Mouse (Mus musculus): Measurements from ENCODE around the gene Cav1.
A peak's percentile ranks its signal among the peaks of the same experiment; 100 is the strongest.

Gene Cav1

DNA sequence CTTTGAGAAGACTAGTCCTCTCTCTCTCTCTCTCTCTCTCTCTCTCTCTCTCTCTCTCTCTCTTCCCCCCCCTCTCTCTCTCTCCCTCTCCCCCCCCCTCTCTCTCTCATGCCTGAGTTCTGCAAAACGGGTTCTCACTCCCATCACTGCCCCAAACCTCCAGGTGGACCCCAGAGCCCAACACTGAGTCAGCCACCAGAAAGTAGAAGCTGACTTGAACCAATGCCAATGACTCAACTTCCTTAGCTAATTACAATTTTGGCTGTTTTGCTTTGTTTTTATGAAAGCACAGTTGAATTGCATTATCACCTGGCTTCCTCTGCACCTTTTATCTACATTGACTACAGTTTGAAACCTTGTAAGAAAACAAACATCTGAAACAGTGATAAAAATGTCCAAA lies 11.8 kb downstream of the Cav1 start:
- DNase-seq (ENCODE audit: low spot score), result no peak

DNA sequence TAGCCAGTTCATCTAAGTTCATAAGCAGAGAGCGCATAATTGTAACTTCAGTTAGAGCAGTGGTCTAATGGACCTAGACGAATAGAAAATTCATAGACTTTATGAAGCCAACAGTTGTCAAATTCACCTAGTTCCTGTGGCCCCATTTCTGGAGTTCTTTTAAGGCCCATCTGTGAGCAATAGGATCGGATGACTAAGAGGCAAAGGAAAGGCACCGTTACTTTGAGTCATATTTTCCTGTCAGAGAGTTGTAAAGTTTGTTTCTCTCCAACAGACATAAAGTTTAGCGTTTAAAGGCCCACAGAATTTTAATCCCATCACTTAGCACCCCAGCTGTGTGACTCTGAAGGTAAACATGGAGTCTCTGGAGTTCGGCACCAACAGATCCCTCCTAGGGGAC lies 15.8 kb downstream of the Cav1 start:
- no peak for DNase-seq (ENCODE audit: low spot score)

DNA sequence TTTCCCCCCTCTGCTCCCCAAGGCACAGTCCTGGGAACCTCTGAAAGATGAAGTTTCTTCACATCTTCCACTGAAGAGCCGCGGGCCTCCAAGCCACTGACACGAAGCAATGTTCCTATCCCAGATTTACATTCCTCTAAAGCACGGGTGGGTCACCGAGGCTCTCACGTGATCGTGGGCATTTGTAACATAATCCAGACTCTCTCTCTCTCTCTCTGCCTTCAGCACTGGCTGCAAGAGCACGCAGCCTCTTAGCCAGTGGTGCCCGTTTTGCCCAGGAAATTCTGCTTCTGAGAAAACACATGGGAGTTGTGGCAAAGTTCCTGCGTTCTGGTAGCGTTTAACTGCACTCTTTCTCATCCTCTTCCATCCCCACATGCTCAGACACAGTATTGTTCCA lies 21.1 kb downstream of the Cav1 start:
- no peak for DNase-seq (ENCODE audit: low spot score)

DNA sequence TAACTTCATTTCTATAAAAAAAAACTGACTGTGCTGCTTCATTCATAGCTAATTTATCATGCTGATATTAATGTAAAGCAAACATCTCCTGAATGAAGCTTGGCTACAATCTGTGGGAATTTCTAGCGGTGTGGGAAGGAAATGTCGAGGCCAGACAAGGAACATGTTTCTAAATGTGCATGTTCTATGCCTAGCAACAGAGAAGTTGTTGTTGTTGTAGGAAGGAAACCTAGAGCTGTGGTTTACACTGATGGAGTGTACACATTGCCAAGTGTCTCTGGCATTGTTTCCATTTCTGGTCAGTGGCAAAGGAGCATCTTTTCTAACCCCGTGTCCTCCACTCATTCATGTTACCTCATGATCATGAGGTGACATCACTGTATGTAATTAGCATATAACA lies 23.7 kb downstream of the Cav1 start:
- DNase-seq (ENCODE audit: low spot score), result no peak

DNA sequence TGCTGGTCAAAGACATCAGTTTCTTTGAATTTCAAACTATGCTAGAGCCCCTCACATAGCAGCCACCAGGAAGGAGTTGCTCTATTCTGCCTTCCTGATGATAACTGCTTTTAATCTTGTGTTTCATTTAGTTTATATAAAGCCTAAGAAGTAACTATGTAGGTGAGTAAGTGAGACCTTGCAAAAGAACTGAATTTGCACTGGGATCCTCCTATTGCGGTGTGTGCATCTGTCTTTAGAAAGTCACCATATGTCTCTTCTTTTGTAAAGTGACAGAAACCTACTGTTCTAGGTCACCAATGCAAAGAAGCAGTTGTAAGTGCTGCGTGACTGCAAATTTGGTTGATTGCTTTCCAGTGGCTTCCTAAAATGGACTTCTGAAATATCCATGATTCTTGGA lies 31.6 kb downstream of the Cav1 start:
- no peak for DNase-seq (ENCODE audit: low spot score)

DNA sequence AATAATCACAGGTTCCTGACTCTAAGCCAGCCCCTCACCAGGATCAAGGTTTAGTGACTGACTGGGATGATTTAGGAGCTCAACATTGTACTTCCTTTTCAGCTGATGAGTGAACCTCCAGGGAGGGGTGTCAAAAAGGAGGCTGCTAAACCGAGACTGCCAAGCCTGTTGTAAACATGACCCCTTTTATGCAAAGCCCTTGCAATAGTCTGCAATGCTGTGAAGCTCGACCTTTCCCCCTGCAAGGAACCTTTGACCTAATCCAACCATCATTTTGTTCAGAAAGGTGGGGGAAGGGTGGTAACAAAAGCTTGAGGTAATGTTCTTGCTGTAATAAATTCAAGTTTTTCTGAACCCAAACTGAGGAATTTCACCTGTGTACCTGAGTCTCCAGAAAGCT lies 34.3 kb downstream of the Cav1 start:
- peak; percentile 21 for DNase-seq (ENCODE audit: low spot score)

DNA sequence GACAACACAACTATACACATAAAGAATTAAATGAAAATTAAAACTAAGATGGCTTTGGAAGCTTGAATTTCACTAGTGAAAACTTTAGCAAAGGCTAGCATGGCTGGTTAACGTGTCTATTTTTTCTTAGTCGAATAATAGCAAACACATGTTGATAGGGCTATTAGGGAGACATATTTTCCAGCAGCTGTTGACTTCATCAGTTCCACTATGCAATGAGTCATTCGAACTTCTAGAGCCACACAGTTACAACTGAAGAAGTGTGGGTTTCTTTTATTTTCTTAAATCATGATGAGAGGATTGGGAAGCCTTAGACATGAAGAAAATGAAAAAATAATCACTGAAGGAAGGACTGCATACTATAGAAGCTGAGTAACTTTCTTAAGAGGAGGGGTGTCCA lies 41.9 kb downstream of the Cav1 start:
- no peak for DNase-seq (ENCODE audit: low spot score)

DNA sequence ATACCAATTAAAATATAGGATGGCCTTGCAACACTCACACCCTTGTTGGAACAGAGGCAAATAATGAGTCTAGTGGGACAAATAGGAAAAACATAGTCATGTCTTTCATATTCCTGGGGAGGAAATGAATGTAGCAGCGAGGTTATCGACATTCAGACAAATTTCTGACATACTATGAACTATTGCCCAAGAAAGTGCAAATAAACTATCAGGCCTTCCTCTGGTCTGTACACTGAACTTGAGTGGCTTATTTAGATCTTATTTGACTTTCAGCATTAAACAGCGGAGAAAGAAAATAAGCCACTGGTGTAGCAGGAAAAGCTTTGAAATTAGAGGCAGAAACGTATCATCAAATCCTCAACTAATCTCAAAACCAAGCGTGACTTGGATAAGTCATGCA lies 44.7 kb downstream of the Cav1 start:
- DNase-seq (ENCODE audit: low spot score), result no peak

DNA sequence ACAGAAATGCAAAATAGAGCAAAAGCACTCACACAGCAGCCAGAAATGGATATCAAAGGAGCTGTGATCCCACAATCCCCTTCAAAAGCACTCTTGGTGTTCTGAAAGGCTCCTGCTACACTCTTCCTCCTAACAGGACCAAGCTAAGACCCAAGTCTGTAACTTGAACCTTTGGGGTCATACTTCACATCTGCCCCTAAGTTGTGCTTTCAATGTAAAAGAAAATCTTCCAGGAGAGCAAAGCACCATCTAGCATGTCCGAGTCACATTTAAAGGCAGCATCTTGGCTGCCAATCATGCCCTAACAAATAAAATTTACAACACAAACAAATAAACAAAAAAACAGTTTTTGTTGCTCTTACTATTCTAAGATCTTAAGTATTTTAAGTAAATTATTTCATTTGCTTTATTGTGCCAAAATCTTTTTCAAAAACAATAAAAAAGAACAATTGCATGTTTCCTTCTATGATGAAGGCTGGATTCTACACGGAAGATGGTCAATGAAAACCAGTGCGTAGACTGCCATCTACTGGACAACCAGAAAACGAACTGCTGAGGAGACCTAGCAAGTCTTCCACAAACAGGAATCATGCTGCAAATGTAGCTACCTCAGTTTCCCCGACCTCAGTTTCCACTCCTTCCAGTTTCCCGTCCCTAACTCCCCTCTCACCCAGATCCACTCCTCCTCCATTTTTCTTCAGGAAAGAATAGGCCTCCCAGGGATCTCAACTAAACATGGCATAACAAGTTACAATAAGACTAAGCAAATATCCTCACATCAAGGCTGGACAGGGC lies 53.0 kb downstream of the Cav1 start:
- peak; percentile 86 for DNase-seq (ENCODE audit: low spot score)

DNA sequence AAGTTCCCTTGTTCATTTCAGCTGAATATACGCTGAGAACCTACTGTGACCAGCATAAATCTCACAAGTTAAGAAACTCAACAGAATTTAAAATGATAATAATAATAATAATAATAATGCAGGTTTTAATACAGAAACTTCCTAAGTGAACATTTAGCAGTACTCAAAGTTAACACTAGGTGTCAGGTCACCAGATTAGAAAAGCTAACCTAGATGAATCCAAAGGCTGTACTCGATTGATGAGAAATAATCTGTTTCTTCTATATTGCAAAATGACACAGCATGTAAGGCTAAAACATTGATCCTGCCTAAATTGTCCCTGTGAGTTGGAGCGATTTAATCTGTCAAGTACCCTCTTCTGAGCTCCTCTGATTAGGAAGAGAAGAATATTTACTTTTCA lies 56.6 kb downstream of the Cav1 start:
- peak; percentile 73 for DNase-seq (ENCODE audit: low spot score)

DNA sequence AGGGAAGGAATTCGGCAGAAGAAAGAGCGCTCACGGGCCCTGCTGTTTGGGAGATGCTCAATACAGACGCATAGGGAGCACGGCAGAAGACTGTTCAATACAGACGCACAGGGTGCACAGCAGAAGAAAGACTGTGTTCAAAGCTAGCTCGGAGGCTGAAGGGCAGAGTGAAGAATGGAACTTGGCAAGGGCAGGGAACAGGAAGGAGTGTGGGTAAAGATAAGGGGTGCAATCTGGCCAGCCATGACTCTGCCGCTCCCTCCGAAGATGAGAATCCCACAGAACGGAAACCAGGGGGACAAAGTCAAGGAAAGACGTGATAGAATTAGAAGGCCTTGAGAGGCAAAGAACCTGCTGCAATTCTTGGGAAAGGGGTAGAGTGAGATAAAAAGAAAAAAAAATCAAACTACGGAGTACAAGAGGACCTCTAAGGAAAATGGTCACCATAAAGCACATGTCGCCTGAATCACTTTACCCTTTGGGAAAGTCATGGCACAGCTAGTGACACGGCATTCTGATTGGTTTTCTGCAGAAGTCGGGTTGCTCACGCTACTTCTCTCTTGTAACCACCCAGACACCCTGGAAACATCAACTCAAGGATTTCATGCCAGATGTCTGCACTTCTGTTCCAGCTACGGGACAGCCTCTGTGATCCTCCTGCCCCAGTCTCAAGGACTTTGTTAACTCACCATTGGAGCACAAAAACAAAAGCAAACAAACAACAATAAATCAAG lies 57.5 kb downstream of the Cav1 start:
- DNase-seq (ENCODE audit: low spot score), result no peak

DNA sequence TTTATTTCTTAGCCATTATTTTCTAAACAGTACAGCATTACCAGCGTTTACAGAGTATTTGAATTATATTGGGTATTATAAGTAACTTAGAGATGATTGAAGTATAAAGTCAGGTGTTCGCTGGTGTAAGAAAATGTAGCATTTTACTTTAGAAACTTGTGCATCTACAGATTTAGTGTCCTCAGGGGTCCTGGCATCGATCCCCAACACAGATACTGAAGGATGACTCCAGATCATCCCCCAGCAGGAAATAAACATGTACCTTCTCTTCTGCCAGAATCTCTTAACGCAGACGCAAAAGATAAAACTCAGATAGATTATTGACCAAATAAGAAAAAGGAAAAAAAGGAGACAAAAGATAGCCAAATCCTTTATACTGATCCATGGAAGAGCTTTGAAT lies 68.2 kb downstream of the Cav1 start:
- DNase-seq (ENCODE audit: low spot score), result no peak

DNA sequence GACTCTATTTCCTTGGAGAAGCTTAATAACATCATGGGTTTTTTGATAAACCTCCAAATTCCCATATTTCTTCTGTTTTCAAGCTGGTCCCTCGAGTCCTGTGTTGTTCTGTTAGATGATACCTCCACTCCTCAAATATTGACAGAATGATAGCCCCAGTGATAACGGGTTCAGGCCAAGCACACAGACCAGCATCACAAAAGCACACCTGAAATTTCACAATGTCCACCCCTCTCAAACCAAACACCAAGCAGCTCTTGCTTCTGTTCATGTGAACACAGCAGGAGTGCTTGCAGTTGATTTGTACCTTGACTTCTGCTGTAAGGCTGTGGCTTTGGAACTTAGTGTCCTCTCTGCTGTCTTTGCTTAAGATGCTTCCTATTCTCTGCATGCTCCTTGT lies 71.2 kb downstream of the Cav1 start:
- DNase-seq (ENCODE audit: low spot score), result no peak

DNA sequence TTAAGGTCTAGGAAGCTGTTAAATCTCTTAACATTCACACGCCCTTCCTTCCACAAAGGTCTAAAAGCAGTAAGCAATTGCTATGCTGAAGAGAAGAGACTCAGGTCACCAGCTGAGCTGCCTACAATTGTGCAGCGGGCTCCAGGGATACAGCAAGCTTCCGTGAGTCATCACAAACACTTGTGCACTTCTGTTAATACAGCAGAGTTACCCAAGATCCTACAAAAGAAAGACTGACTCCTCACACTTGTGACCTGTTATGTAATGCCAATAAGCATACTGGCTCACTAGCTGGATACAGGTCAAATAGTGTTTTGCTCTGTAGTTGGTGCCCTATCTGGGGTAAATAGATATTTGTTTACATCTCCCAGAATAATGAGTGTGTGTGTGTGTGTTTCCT lies 74.0 kb downstream of the Cav1 start:
- DNase-seq (ENCODE audit: low spot score), result no peak

DNA sequence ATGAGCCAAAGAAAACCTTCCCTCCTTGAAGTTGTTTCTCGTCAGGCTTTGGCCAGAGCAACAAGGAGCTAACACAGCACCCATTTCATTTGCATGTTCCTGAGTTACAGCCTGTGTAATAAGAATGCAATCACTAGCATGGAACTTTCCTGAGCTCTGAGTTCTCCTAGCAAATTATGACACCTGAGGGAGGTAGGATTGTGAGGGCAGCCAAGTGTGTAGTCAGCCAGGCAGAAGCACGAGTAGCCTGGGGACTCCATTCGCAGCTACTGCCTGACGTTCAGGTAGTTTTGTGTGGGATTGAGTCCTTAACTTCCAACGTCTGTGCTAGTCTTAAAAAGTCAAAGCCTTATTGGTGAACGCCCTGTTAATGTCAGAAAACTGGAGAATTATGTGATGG lies 75.6 kb downstream of the Cav1 start:
- no peak for DNase-seq (ENCODE audit: low spot score)

DNA sequence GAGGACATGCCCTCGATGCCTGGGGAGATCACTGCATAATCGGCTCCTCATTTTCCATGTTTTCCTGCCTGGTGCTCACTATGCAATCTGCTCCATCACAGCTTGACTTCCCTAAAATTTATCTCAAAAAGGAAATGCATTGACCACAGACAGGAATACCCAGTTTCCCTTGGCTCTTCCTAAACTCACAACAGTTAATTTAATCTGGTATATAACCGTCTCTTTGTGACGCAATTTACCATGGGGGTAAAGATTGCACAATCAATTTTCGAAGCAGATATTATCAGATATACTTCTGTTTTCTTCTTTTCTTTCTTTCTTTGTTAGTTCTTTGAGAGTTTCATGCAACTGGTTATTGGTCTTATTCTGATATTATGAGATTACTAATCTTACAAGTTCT lies 79.4 kb downstream of the Cav1 start:
- no peak for DNase-seq (ENCODE audit: low spot score)

DNA sequence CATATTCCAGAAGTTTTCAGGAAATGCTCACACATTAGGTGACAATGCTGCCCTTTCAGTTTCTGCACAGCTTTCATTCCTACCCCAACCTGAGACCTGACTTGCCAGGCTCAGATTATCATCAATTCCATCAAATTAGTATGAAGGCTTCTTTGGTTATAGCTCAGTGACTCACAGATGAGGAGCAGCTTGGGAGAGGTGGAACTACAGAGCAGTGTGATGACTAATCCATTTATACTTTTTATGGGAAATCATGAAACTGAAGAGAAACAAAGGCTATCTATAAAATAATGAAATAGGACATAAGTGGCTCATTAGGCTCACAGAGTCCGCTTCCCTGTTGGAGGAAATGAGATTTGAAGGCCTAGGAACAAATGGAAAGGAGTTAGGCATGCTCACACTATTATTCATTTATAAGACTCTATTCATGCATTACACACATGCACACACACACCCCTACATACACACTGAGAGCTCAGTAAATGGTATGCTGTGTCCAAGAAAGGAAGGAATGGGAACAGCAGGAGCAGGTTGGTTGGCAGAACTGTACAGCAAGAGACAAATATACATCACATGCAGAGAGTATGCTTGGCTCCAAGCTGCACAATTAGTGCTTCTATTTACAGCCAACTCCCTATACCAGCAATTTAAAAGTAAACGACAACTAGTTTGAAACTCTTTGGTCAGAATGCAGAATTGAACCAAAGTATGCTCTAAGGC lies 82.0 kb downstream of the Cav1 start:
- DNase-seq (ENCODE audit: low spot score), result peak; percentile 7
